Mouse (Mus musculus): ENCODE results near the gene Nup188.

Gene Nup188

DNA sequence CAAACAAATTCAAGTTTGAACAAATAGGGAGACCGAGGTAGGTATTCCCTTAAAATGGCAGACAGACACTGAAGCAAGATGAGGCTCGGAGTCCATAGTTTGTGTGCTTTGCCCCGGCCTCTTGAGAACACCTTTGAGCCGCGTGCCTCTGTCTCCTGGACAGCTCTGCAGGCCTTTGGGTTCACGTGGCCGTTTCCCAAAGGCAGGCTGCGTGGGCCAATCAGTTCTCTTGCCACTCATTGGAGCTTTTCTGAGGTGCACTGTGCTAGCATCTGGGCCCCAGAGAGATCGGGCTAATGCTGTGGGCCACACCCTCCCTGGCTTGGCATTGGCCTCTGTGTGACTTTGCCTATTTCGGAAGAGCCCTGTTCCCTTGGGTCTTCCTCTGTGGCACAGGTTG, 89.7 kb downstream of the Nup188 start:
- in situ Hi-C loops (cut with MboI; ENCODE audit: unreplicated experiment in 2 of 2): no loop called here

DNA sequence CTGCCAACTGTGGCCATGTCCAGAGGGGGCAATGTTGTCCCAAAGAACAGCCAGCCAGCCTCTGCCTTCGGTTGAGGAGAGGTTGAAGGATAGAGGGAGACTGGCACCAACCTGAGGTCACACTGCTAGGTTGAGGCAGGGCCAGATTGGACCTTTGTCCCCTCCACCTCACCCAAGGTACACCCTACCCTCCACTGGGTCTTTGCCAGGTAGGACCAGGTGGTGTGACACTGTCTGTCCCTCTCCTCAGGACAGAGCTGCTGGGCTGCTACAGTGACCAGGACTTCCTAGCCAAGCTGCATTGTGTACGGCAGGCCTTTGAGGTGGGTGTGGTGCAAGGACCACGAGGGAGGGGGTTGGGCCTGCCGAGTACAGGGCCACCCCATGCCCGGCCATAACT, 91.5 kb downstream of the Nup188 start:
- in situ Hi-C loops (cut with MboI; ENCODE audit: unreplicated experiment in 2 of 2): no loop called here

DNA sequence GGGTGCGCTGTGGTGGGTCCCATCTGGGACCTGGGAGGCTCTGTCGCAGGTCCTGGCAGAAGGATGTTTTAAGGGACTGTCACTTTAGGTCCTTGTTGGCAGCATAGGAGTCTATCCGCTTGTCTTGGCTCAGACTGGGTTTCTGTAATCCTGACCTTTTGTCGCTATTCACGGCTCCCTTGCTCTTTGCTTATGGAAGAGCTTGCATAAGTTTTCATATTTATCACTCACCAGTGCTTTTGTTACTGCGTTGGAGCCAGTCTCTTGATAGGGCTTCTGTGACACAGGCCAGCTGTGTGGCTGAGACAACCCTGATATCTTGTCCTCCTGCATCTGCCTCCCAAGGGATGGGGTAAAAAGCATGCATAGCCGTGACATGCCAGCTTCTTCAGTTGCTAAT, 93.1 kb downstream of the Nup188 start:
- in situ Hi-C loops (cut with MboI; ENCODE audit: unreplicated experiment in 2 of 2): no loop called here

DNA sequence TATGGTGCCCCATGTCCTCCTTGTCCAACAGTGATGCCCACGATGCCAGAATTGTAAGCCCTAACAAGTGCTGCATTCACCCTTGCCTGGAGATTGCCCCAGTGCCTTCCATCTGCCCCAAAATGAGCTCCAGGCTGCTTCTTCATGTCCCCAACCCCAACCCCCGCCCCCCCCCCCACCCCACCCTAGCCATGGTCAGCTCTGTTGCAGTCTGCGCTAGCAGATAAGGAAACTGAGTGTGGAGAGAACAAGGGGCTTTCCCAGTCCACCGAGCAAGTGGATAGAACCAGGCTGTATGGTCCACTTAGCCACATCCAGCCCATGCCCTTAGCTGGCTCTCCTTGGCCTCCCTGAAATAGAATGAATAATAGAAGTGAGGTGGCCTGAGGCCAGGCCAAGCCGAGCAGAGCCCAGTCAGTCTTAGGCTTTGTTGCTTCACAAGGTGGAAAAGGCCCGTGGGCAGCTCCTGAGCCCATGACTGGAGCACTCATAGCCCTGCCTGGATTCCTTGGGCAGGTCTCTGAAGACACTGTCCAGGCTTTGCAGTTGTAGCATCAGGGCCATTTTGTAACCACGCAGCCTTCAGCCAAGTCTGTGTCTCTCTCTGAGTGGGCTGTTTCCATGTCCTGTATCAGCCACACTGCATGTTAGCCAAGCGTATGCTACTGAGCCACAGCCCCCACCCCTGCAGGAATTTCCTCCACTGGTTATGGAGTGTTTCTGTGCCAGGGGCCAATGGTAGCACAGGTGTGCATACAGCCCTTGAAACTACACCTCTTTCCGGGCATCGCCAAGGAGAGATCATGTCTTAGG, 94.6 kb downstream of the Nup188 start:
- in situ Hi-C loops (cut with MboI; ENCODE audit: unreplicated experiment in 2 of 2): no loop called here

DNA sequence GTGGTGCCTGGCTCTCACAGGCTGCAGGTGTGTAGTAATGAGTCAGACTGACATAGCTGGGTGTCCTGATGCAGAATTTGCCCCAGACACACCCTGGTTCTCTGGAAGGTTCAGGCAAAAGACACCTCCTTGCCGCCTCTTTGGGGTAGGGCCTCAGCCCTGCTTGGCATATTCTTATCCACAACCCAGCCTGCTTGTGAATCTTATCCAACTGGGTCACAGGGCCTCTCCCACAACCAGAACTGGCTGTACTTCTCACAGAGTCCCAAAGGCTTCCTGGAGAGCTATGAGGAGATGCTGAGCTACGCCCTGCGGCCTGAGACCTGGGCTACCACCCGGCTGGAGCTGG, 95.2 kb downstream of the Nup188 start:
- in situ Hi-C loops (cut with MboI; ENCODE audit: unreplicated experiment in 2 of 2): no loop called here

DNA sequence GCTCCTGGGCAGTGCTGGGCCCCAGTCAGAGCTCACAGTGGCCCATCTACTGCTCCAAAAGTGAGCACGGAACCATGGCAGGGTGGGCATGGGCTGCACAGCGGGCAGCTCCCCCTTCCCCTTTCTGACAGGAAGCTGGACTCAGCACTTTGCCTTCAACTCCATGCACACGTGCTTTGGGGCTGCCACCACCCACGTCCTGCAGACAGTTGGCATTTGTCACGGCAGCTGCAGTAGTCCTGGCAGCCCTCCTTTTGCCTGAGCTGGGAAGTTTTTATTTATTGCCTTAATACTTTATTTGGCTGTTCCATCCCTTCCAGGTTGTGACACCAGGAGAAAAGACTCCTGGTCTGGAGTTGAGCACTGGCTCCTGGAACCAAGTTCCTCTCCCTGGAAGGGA, 98.6 kb downstream of the Nup188 start:
- in situ Hi-C loops (cut with MboI; ENCODE audit: unreplicated experiment in 2 of 2): no loop called here

DNA sequence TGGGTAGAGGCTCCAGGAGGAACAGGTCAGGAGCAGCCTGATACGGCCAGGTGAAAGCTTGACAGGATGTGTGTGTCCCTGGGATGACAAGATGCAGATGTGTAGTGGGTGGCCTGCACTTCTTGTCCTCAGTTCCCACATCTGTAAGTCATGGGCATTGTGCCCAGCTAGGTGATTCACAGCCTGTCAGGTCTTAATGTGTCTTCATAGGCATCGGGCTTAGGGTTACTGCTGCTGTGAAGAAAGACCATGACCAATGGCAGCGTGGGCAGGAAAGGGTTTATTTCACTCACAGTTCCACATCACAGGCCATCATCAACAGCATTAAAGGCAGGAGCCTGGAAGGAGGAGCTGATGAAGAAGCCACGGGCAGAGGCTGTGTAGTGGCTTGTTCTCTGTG, 99.4 kb downstream of the Nup188 start:
- in situ Hi-C loops (cut with MboI; ENCODE audit: unreplicated experiment in 2 of 2): no loop called here

DNA sequence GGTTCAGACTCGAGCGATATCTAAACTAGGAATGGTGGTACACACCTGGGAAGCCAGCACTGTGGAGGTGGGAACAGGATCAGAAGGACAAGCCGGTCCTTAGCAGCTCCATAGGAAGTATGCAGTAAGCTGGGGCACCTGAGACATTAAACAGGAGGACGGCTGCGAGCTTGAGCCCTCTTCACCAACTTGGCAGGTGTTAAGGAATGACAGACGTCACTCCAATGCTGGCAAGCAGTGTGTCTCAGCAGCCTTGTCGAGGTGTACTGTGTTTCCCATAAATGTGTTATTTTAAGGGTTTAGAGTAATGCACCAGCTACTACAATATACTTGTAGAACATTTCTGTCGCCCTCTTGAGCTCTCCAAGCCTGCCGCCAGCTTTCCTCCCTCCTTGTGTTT, 100.7 kb downstream of the Nup188 start:
- in situ Hi-C loops (cut with MboI; ENCODE audit: unreplicated experiment in 2 of 2): no loop called here

DNA sequence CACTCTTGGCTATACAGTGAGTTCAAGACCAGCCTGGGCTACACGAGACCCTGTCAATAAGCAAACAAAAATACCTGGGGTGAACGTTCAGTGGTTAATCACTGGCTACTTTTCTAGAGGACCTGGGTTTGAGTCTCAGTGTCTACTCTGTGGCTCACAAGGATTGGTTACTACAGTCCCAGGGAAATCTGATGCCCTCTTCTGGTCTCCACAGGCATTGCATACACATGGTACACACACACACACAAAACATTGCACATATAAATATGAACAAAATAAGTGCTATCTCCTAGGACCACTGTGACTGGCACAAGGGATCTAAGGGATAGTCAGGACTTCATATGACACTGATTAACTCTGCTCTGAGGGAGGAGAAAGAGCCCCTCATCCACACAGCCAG, 102.8 kb downstream of the Nup188 start:
- in situ Hi-C loops (cut with MboI; ENCODE audit: unreplicated experiment in 2 of 2): no loop called here

DNA sequence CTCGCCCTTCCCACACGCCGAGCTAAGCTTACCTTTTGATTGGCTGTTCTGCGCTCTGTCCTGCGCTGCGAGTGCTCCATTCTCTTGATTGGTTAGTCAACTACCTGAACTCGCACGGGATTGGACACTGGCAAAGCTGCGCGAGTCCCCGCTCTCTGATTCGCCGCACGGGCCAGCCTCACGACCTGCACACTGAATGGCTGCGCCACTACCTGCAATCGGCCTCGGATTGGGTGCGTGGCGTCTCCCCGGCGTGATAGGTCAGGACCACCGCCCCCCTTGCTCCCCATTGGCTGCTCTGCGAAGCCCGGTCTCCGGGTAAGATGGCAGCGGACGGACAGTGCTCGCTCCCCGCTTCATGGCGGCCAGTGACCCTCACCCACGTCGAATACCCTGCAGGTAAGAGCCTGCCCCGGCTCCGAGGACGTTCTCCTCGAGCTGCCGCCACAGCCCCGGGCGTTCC, 105.9 kb downstream of the Nup188 start, which contains the start of gene Dolpp1:
Dolpp1 (plus strand) TSS at position 141 of the 463 bp plus-strand sequence.
- in situ Hi-C loops (cut with MboI; ENCODE audit: unreplicated experiment in 2 of 2): no loop called here

DNA sequence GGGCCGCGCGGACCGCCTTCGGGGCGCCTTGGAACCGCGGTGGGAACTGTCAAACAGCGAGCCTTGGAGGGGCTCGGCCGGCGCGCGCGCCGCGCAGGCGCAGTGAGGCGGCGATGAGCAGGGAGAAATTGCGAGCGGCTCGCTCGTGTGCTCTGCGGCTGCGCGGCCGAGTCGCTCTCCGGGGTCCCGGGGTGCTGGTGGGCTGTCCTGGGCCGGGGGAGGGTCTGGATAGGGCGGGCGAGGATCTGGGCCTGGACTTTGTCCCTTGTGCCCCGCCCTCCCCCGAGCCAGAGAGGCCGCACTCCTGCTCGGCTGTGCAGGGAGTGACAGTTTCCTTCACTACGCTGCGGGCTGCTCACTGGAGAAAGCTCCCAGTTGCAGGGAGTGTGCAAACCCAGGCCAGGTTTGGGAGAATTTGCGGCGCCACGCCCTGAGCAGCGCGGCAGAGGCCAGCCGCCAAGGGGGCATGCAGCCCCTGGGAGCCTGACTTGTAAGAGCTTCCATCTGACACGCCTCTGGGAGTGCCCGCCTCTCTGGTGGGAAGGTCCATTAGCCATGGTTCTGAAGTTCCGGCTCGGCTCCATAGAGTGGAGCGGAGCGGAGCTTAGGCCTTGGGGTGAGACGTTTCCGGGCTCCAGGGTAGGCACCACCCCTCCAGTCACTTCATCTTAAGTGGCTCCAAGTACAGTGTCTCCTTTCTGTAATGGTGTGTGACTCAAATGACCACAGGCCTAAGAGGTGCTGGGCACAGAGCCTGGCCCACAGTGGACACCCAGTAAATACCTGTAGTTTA, 106.6 kb downstream of the Nup188 start:
- in situ Hi-C loops (cut with MboI; ENCODE audit: unreplicated experiment in 2 of 2): no loop called here

DNA sequence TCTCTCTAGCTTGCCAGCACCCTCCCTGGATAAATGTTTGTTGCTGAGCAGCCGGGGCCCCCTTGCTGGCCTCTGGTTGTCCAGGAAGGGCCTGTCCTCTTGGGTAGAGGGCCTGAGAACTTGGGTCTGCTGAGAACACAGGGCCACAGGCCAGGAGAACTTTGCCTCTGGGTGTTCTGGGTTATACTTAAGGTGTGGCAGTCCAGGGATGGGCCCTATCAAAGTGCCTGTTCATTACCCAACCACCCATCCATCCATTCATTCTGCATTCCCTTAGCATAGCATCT, 107.1 kb downstream of the Nup188 start:
- in situ Hi-C loops (cut with MboI; ENCODE audit: unreplicated experiment in 2 of 2): no loop called here

All from v-Abl transformed pro-B cells (cell line).